Mouse (Mus musculus): Measurements from ENCODE around the gene Ube2q1.

GRCm38 (mm10) chr3:89794616-89795015, 21.2 kb downstream of the Ube2q1 start:
- TF ChIP-seq EP300 (IDR thresholded peaks at IDR 0.05; ENCODE audit: insufficient read depth, low read depth, low read length) (no peak), CTCF (IDR thresholded peaks at IDR 0.05) (no peak)
